Mouse (Mus musculus): Measurements from ENCODE around the gene Tas1r2.

Tas1r2 gene

DNA sequence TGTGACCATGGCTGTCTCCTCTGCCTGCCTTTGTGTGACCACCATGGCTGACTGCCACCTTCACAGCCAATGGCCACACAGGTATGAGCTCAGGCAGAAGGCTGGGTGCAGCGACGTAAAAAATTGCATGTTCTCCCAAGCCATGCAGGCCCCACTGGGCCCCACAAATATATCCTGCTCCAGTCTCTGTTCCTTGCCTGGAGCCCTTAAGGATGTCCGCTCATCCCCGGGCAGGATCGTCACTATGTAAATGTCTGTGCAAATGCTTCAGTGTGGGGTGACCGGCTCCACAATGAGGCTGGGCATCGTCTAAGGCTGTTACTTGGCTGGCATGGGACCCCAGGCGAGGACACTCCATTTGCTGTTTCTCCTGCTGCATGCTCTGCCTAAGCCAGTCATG, at the start of gene Tas1r2:
Gene Tas1r2 (plus strand): TSS at position 301 of the 400 bp plus-strand sequence.
- no peak for DNase-seq (ENCODE audit: low read depth, low spot score)

DNA sequence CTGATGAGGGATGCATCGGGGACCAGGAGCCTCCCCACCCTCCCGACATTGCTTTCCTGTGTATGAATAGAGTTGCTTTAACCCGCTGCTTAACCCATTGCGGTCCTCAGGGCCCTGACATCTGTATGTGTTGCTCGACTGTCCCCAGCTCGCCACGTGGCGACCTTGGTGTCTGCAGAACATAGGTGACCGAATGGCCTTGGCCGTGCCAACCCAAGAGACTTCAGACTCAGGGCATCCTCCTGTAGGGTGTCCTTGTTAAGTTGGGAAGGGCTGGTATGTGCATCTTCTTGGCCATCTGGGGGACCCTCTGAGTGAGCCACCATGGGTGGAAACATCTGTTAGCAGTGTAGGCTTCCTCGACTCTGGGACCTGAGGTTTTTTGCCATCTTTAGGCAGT, 48.1 kb upstream of the Tas1r2 start:
- DNase-seq (ENCODE audit: low read depth, low spot score): no peak

DNA sequence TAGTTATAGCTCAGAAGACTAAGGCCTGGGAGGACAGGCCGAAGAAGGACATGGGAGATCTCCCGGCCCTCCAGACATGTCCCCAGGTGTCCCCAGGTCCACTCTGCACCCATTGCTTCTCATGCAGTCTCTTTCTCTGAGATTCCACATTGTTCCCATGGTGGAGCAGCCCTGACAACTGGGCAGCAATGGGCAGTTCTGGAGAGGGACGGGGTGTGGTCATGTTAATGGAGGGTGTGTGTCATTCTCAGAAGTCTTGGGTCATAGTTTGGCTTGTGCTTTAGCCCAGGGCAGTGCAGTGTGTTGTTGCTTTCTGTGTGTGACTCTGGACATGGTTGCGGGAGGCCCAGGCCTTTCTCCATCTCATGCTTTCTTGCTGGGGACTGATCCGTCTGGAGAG, 46.6 kb upstream of the Tas1r2 start:
- DNase-seq (ENCODE audit: low read depth, low spot score): no peak

DNA sequence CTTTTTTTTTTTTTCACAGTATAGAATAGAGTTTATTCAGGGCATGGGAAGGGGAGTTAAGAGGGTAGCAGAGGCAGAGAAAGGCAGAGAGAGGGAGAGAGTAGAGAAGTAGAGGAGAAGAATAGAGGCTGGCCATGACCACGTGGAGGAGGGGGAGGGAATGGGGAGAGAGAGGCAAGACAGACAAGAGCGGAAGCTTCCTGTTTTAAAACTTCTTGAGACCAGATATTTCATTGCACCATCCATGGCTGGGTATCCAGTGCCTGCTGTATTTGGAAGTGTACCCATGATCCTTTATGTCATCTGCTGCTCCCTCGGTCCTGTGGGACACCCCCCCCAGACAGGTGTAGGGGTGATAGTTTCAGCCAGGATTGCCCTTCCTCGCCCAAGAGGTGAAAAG, 44.4 kb upstream of the Tas1r2 start:
- DNase-seq (ENCODE audit: low read depth, low spot score): no peak

DNA sequence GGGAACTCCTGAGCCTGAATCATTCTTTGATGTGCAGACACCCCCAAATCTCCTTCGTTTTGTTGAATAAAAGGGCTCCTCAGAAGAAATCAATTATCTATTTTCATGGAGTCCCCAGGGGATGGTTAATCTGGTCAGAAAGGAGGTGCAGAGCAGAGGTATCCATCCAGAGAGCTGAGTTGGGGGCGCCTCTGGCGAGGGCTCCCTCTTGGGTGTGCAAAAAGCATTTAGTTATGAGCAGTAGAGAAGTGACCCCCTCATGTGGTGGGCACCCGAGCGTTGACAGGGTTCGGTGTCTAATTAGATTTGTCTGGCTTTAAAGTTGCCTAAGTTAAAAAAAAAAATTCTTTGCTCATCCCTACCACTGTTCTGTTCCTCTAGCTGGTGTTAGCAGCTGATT, 42.4 kb upstream of the Tas1r2 start:
- DNase-seq (ENCODE audit: low read depth, low spot score): no peak

DNA sequence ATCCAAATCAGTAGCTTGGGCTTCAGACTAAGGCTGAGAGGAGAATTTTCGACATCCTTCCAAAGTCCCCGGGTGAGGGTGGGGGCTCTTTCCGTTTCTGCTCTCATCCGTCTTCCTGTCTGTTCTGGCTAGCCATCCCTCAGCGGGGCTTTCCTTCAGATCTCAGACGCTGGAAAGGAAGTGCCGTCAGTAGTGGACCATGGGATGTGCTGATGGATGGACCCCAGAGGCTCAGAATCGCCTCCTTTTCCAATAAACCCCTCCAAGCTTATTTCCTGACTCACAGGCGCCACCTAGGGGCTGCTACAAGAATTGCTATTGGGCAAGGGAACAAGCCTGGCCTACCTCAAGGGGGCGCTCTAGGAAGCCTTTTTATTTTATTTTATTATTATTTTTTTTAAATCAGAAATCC, 41.8 kb upstream of the Tas1r2 start:
- peak; percentile 72 for DNase-seq (ENCODE audit: low read depth, low spot score)

DNA sequence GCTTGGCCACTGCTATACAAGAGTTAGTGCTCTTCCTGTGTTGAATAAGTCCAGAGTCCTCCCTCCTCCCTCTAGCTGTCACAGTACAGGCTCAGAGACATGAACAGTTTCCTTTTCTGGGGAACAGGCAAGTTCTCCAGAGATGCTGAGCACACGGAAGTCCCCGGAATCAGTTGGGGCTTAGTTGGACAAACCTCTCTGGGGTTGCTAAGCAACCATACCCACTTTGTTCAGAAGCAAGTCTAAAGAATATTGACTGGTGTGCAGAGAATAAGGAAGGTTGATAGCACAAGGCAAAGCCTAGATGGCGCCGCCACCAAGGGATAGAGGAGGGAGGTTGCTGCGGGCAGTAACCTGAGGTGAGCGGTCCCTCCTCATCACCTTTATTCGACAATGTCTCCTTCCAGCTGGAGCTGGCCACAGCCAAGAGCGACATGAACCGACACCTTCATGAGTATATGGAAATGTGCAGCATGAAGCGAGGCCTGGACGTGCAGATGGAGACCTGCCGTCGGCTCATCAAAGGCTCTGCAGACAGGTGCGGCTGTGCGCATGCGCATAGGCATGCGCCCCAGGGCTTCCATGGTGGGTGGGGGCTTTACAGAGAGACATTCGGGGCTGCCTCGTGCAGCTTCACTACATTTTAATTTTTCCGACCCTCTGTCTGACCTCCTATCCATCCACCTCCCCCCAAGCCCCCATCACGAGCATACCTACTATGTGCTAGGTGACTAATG, 38.6 kb upstream of the Tas1r2 start:
- no peak for DNase-seq (ENCODE audit: low read depth, low spot score)

DNA sequence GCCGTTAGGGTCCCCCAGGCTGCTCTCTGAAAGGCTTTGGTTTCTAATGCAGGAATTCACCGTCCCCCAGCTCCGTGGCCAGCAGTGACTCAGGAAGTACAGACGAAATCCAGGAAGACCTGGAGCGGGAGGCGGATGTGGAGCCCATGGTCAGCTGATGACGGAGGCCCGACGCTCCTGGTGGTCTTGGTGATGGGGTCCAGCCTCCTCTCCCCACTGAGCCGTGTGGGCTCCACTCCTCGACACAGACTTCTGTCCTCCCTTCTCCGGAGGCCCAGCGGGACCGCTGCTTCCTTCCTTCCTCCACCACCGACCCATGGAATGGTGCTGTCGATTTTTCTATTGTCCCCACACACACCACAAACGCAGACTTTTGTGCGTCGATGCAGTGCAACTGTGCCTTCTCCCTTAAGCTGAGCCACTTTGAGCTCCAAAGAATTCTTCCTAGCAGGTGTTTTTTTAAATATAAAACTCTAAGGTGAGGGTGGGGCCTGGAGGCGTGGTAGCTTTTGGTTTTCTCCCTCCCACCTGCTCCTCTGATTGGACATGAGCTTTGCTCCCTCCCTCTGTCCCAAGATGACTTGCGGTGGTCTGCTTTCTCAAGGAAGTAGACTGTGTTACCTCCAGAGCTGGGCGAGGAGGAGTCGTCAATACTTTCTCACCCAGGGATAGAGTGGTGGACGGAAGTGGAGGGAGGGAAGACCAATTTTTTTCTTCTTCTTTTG, 36.9 kb upstream of the Tas1r2 start:
- DNase-seq (ENCODE audit: low read depth, low spot score): peak; percentile 85

DNA sequence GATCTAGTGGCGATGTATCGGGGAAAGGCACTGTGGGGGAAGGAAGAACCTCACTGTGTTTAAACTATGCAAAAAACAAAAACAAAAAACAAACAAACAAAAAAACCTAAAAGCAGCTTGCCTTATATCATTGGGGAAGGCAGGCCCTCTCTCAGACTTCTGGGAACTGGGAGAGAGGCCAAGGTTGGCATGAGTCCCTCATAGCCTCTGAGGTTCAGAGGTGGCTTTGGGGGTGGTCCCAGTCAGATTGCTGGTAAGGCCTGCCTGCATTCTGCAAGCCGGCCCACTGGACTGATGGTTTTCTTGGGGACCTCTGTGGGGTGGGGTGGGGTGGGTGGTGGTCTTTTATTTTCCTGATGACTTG, 36.4 kb upstream of the Tas1r2 start:
- no peak for DNase-seq (ENCODE audit: low read depth, low spot score)

DNA sequence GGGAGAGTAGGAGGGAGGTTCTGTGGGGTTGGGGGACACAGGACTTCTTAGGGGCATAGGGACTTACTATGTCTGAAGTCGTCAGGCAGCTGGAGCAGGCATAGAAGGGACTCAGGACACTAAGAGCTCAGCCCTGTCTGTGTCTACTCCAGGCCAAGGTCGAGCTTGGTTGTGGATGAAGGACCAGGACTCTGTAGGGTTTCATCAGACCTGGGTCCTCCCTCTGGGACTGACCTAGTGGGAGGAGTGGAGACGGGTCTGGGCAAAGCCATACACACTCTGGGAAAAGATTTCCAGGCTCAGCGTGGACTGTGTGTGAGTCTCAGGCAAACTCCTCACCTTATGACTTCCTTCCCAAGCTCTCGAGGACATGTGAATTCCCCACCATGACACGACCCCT, 33.6 kb upstream of the Tas1r2 start:
- no peak for DNase-seq (ENCODE audit: low read depth, low spot score)

DNA sequence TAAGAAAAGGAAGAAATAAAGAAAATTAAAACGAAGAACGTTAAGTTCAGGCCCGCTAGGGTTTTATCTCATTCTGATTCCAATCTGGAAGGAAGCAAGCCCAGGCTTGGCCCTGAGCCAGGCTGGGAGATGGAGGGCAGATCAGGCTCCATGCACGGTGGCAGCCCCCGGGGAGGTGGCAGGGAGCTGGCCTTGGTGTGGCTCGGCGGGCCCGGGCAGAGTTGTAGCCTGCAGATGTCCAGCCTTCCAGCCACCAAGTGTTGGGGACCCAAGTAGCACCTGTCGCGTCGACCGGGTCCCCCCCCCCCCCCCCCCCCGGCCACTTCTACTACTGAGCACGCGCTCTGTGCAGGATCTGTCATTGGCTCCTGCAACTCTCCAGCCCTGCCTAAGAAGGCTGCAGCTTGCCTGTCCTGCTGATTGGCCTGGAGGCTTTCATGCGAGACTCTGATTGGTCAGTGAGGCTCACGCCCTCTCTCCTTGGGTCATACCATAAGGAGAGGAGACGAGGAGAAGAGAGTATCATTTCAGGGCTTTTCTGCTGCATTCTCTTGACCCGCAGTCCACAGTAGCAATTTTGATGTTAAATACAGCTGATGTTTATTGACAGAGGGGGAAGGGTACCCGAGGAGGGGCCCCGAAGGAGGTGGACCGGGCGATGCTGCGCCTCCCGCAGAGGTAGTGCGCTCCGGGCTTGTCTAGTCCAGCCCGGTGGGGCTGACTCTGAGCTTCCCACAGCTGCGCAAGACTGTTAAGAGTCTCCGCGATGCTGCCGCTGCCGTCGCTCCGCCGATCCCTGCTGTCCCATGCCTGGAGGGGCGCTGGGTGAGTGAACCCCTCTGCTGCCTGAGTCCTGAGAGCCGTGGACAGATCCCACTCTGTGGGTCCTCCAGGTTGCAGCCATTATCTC, 30.7 kb upstream of the Tas1r2 start, which contains the start of gene Aldh4a1:
Gene Aldh4a1 (plus strand): TSS at position 494 of the 910 bp plus-strand sequence.
- DNase-seq (ENCODE audit: low read depth, low spot score): peak; percentile 97

DNA sequence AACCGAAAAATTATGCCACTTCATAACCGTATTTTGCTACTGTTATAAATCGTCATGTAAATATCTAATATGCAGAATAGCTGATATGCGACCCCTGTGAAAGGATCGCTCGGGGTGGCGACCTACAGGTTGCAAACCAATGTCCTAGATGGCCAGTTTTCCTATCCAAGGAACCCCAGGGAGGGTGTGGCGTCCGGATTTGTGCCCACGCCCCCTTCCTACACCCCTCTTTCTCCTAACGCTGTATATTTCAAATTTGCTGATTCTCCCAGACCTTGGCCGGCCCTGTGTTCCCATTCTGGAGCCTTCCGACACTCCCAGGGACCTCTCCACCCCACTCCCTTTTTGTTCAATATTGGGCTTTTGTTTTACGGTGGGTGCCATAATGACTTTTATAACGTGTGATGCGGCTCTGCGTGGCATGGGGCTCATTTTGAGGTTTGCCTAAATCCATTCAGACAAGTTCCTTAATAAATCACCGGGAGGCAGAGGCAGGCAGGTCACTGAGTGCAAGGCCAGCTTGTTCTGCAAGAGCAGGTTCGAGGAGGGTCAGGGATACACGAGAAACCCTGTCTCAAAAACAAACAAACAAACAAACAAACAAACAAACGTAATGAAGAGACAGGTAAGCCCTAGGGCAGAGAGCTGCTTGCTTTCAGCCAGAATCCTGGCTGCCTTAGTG, 29.8 kb upstream of the Tas1r2 start:
- no peak for DNase-seq (ENCODE audit: low read depth, low spot score)

DNA sequence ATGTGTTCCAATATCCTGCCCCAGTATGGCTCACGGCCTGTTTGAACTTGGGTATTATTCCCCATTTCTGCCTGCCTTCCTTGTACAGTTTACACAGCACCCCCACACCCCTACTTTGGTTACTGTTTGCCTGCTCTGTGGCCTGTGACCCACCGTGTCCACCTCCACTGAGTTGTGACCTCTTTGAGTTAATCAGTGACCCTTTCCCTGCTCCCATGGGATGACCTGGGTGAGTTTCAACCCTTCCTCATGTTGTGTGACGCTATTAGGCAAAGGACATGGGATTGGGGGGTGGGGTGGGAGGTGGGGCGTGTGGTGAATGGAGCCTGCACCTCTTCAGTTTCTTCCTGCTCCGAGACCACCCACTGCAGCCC, 29.2 kb upstream of the Tas1r2 start:
- DNase-seq (ENCODE audit: low read depth, low spot score): no peak

DNA sequence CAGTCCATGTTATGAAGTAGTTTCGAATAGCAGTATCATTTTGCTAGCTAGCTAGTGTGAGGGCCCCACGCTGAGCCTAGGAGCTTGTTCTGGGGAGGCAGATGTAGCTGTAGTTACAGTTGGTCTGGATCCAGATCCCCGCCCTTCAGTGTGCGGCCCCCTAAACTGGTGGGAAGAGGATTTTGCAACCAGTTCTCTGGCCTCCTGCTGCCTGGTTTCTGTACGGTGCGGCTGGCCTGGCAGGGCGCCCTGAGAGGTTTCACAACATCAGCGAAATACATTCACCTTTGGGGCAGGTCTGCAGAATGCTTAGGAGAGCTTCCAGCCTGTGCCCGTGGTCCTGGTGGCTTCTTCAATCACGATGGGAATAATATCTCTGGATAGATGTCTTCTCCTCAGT, 28.6 kb upstream of the Tas1r2 start:
- no peak for DNase-seq (ENCODE audit: low read depth, low spot score)

DNA sequence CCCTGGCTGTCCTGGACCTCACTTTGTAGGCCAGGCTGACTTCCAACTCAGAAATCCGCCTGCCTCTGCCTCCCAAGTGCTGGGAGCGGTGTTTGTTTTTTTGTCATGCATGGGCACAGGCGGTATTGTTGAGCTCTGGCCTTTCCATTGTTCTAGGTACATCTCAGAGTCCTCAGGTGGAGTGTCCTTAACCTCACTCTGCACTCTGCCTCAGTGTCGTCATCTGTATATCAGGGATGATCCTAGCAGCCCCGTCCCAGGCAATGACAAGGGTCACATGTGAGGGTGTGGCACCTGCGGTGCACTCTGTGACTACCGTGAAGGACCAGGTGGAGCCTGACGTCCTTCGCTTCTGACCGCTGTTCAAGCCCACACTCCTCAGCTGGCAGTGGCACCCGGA, 26.0 kb upstream of the Tas1r2 start:
- DNase-seq (ENCODE audit: low read depth, low spot score): no peak

DNA sequence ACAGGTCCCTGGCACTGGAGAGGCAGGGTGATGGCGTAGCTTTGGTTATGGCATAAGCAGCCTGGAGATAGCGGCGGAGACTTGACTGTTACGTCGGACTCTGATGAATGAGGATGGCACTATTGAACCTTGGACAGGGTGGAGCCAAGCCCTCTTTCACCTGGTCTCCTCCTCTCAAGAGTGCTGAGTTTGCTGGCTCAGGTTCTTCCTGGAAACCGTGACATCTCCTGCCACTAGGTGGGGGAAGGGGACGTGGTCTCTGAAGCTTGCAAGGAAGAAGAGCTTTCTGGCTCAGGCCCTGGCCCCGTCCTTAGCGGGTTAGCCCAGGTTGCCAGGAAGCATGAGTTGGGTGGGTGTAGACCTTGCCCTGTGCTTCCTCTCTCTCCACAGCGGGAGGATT, 23.2 kb upstream of the Tas1r2 start:
- DNase-seq (ENCODE audit: low read depth, low spot score): no peak

DNA sequence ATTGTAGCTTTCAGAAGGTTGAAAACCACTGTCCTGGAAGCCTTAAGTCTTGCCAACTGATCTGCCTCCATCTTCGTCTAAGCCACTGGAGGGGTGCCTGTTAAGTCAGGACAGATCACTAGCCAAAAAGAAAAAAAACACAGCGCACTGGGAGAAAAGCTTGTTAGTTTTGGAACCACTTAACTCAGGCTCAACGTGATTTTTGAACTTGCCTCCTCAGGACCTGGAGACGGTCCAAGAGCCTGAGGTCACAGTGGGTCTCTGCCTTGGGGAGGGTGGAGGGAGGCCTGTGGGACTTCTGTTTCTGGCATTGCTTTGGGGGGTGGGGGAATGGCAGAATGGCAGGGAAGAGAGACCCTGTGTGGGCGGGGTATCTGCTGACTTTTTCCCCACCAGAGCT, 22.2 kb upstream of the Tas1r2 start:
- no peak for DNase-seq (ENCODE audit: low read depth, low spot score)

DNA sequence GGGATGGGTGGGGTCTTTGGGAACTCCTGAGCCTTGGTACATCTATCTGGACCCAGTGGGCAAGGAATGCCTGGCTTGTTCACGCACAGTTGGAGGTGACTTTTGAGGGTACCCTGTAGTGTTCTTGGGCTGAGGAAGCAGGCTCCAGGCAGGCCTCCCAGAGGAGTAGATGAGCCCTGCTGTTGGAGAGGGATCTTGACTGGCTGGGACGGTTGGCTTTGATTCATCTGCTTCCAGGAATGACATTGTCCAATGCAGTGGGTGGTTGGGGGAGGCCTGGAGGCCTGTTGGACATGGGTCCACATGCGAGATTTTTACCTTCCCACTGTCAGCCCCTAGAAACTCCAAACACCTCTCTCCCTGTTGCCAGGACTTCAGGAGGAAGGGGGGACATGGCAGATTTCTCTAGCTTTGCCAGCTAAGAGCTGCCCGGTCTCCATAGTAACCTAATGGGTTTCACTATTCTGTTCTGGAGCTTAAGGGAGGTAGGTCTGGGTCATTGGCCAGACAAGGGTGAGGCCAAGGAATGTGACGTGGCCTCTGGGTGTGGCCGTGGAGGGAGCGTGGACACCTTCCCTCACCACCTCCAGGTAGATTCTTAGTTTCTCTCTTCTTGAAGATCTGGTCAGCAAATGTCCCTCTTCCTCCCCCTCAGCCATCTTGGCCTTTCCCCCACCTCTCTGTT, 21.6 kb upstream of the Tas1r2 start:
- DNase-seq (ENCODE audit: low read depth, low spot score): no peak

DNA sequence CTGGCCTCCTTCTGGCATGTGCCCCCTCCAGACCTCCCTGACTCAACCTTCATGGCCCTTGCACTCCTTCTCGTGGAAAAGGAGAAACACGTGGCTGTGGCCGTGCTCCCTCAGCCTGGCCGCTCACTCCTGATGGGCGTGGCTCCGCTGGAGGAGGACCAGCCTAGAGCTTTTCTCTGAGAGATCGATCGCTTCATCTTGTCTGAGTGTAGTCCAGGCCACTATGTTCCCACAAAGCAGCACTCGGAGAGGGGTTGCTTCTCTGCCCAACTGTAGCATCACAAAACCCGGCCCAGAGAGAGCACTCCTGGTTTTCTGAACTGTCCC, 21.1 kb upstream of the Tas1r2 start:
- DNase-seq (ENCODE audit: low read depth, low spot score): no peak

DNA sequence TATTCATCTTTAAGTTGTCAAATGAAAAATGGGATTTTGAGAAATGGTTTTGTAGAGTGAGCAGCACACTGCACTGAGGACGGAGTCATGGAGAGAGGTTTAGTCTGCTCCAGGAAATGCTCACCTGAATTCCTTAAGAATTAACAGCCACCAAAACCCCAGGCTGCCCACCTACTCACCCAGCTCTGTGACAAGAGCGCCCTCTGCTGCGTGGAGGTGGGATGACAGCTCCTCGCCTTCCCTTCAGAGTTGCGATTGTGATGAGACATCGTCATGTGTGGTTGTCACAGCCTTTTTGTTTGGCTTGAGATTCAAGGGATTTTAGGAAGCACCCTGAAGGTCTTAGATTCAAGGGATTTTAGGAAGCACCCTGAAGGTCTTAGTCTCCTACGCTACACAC, 17.0 kb upstream of the Tas1r2 start:
- DNase-seq (ENCODE audit: low read depth, low spot score): peak; percentile 50

DNA sequence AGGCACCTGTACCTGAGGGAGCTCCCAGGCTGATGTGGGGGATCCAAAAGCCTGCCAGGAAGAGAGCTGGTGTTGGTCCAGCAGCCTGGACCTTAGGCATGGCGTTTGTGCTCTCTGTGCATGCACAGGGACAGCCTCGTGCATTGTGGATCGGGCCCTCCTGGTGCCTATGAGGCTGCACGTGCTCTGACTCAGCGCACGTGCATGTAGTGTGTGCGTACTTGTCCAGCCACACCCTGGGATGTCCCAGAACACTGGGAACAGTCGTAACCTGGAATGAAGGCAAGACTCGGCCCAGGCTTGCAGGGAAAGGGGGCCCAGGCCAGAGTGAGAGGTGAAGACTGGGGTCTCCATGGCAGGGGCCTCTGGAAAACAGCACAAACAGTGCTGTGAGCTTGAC, 15.5 kb upstream of the Tas1r2 start:
- no peak for DNase-seq (ENCODE audit: low read depth, low spot score)

Data from CD4-positive helper T cell, adult 2 months (primary cell).